Mouse (Mus musculus): ENCODE measurements around the gene Hdac4. TPM values are rescaled to one million over a fixed set of nuclear protein-coding genes. Genes with fewer than 3 reads are reported as not detected.

Hdac4 gene
- polyA plus RNA-seq, 1 experiment from 2014 or later = 3.3 TPM

- H3K4me1 ChIP-seq (replicated peaks) = peaks cover 8% of the 10 kb centered on the region; the same call in 1 of the 2 replicates
- no peaks in the 10 kb centered on the region for H3K36me3 ChIP-seq (replicated peaks)
- 75% methylated on average over 3 of the region's 3 CpGs for WGBS (ENCODE audit: insufficient replicate concordance)
These were observed 154.2 kb downstream of the Hdac4 start for GRCm38 (mm10) chr1:92041290-92041689.

DNA sequence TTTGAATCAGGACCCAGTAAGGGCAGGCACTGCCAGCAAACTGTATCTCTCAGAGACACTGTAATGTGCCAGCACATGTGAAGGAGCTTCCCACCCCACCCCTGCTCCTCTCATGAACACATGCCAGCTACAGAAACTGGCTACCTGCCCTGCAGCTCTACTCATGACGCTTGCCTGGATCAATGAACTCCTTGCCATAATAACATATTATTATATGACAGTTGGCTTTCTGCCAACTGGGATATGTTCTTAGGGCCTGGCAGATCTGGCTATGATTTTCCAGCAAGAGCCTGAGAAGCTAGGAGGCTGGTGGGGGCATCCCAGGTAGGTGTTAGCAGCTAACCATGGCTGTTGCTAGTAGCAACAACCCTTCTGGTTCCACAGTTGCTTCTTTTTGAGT lies 156.8 kb downstream of the Hdac4 start:
- no peak overlapping the region for H3K4me3 ChIP-seq (replicated peaks)
- H3K4me2 ChIP-seq = no peak overlapping the region
- H3K4me1 ChIP-seq (replicated peaks) = 0 out of 2 replicates have a peak, but pooled peaks cover 5% of the 10 kb centered on the region
- ATAC-seq (ENCODE audit: insufficient read depth) = no peak
- 67% methylated on average over 1 of the region's 1 CpGs for WGBS (ENCODE audit: insufficient replicate concordance)
- H3K9me3 ChIP-seq (replicated peaks) = no peaks in the 10 kb centered on the region
- no peak overlapping the region for H3K9ac ChIP-seq
- no peaks in the 10 kb centered on the region for H3K27me3 ChIP-seq
- no peaks in the 10 kb centered on the region for H3K36me3 ChIP-seq (replicated peaks)
- no peak overlapping the region for H3K27ac ChIP-seq (replicated peaks)

More at GRCm38 (mm10) chr1:92041290-92041689, 154.2 kb downstream of the Hdac4 start:
- no peak for ATAC-seq (ENCODE audit: insufficient read depth)
- no peak overlapping the region for H3K4me3 ChIP-seq (replicated peaks)
- no peaks in the 10 kb centered on the region for H3K27me3 ChIP-seq
- H3K9ac ChIP-seq = no peak overlapping the region
- no peak overlapping the region for H3K27ac ChIP-seq (replicated peaks)
- no peaks in the 10 kb centered on the region for H3K9me3 ChIP-seq (replicated peaks)
- H3K4me2 ChIP-seq = no peak overlapping the region

- Histone ChIP-seq H3K36me3 (replicated peaks) (no peaks in the 10 kb centered on the region), H3K9ac (no peak overlapping the region), H3K4me3 (replicated peaks) (no peak overlapping the region), H3K4me1 (replicated peaks) (0 out of 2 replicates have a peak, but pooled peaks cover 5% of the 10 kb centered on the region), H3K9me3 (replicated peaks) (no peaks in the 10 kb centered on the region), H3K27me3 (no peaks in the 10 kb centered on the region), H3K4me2 (no peak overlapping the region), H3K27ac (replicated peaks) (no peak overlapping the region)
- no peak for ATAC-seq (ENCODE audit: insufficient read depth)
- 39% methylated on average over 7 of the region's 7 CpGs for WGBS (ENCODE audit: insufficient replicate concordance)
These were observed 158.5 kb downstream of the Hdac4 start for GRCm38 (mm10) chr1:92037039-92037438.

GRCm38 (mm10) chr1:92035770-92036169 lies 159.7 kb downstream of the Hdac4 start:
- no peak for ATAC-seq (ENCODE audit: insufficient read depth)
- no peak overlapping the region for H3K4me2 ChIP-seq
- H3K9ac ChIP-seq = no peak overlapping the region
- H3K9me3 ChIP-seq (replicated peaks) = no peaks in the 10 kb centered on the region
- no peak overlapping the region for H3K4me3 ChIP-seq (replicated peaks)
- WGBS (ENCODE audit: insufficient replicate concordance) = 66% methylated on average over 6 of the region's 6 CpGs
- no peaks in the 10 kb centered on the region for H3K27me3 ChIP-seq
- no peaks in the 10 kb centered on the region for H3K36me3 ChIP-seq (replicated peaks)
- H3K27ac ChIP-seq (replicated peaks) = no peak overlapping the region
- 0 out of 2 replicates have a peak, but pooled peaks cover 5% of the 10 kb centered on the region for H3K4me1 ChIP-seq (replicated peaks)

GRCm38 (mm10) chr1:92034247-92034646 lies 161.3 kb downstream of the Hdac4 start:
- Histone ChIP-seq H3K4me3 (replicated peaks) (no peak overlapping the region), H3K4me1 (replicated peaks) (0 out of 2 replicates have a peak, but pooled peaks cover 5% of the 10 kb centered on the region), H3K9me3 (replicated peaks) (no peaks in the 10 kb centered on the region), H3K36me3 (replicated peaks) (0 out of 2 replicates have a peak, but pooled peaks cover 2% of the 10 kb centered on the region), H3K27ac (replicated peaks) (no peak overlapping the region), H3K4me2 (no peak overlapping the region), H3K27me3 (no peaks in the 10 kb centered on the region), H3K9ac (no peak overlapping the region)
- no peak for ATAC-seq (ENCODE audit: insufficient read depth)
- 46% methylated on average over 3 of the region's 3 CpGs for WGBS (ENCODE audit: insufficient replicate concordance)

DNA sequence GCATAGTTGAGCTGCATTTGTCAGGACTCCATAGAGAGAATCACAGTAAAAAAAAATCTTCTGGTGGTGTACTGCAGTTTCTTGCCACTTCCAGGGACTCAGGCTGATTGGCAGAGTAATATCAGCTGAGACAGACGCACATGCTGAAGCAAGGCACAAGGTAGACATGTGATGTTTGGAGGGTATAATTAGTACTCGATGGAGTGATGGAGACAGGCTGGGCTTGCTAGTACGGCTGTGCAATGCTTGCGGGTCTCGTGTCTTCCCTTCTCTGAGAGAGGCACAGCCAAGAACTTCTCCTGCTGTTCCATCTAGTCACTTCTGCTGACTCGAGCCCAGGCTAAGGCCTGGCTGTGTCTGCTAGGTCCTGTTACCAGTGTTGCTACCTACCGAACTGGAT lies 162.0 kb downstream of the Hdac4 start:
- H3K4me2 ChIP-seq = no peak overlapping the region
- no peak overlapping the region for H3K27ac ChIP-seq (replicated peaks)
- no peak overlapping the region for H3K4me3 ChIP-seq (replicated peaks)
- H3K4me1 ChIP-seq (replicated peaks) = 0 out of 2 replicates have a peak, but pooled peaks cover 5% of the 10 kb centered on the region
- WGBS (ENCODE audit: insufficient replicate concordance) = 71% methylated on average over 7 of the region's 7 CpGs
- no peak for ATAC-seq (ENCODE audit: insufficient read depth)
- no peak overlapping the region for H3K9ac ChIP-seq
- 0 out of 2 replicates have a peak, but pooled peaks cover 2% of the 10 kb centered on the region for H3K36me3 ChIP-seq (replicated peaks)
- no peaks in the 10 kb centered on the region for H3K27me3 ChIP-seq
- no peaks in the 10 kb centered on the region for H3K9me3 ChIP-seq (replicated peaks)

DNA sequence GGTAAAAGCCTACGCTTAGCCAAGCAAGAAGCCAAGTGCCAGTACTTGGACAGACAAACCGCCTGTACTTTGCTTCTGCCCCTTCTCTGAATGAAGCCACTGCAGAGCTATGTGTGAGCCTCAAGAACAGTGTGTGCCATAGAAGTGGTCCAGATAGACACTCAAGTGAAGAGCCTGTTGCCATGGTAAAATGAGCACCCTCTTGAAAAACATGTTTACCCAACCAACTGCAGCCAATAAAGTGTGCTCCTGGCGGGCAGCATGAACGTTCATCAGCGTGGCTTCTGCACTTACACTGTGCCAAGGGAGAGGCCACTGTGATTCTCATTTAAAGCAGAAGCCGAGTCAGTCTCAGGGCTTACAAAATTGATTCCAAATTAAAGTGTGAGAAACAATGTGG lies 165.0 kb downstream of the Hdac4 start:
- no peak for ATAC-seq (ENCODE audit: insufficient read depth)
- WGBS (ENCODE audit: insufficient replicate concordance) = 76% methylated on average over 6 of the region's 6 CpGs
- Histone ChIP-seq H3K27me3 (no peaks in the 10 kb centered on the region), H3K4me1 (replicated peaks) (no peaks in the 10 kb centered on the region), H3K4me3 (replicated peaks) (no peak overlapping the region), H3K9me3 (replicated peaks) (no peaks in the 10 kb centered on the region), H3K4me2 (no peak overlapping the region), H3K9ac (no peak overlapping the region), H3K27ac (replicated peaks) (no peak overlapping the region), H3K36me3 (replicated peaks) (0 out of 2 replicates have a peak, but pooled peaks cover 7% of the 10 kb centered on the region)

- Histone ChIP-seq H3K4me3 (replicated peaks) (no peak overlapping the region), H3K9me3 (replicated peaks) (no peaks in the 10 kb centered on the region), H3K27ac (replicated peaks) (no peak overlapping the region), H3K4me1 (replicated peaks) (no peaks in the 10 kb centered on the region), H3K27me3 (no peaks in the 10 kb centered on the region), H3K9ac (no peak overlapping the region), H3K36me3 (replicated peaks) (0 out of 2 replicates have a peak, but pooled peaks cover 7% of the 10 kb centered on the region), H3K4me2 (no peak overlapping the region)
- ATAC-seq (ENCODE audit: insufficient read depth) = no peak
- 61% methylated on average over 2 of the region's 2 CpGs for WGBS (ENCODE audit: insufficient replicate concordance)
These were observed 167.3 kb downstream of the Hdac4 start for GRCm38 (mm10) chr1:92028158-92028557.

GRCm38 (mm10) chr1:92026351-92026750 lies 169.1 kb downstream of the Hdac4 start:
- H3K4me2 ChIP-seq = no peak overlapping the region

DNA sequence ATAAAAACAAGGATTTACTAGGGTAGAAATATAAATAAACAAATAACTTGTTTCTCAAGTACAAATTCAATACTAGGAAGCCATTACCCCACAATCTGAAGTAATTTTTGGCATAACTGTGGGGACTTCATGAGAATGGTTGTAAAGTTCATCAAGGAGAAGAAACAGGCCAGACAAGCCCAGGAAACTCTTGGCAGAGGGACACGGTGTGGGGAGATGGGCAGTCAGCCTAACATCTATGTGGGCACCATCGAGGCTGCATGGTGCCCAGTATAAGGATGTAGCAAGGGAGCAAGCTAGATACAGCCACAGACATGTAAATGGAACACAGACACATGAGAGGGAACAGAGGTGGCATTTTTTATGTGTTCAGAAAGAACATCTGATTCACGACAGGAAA lies 171.6 kb downstream of the Hdac4 start:
- H3K4me1 ChIP-seq (replicated peaks) = no peaks in the 10 kb centered on the region
- ATAC-seq (ENCODE audit: insufficient read depth) = no peak

More at GRCm38 (mm10) chr1:92026351-92026750, 169.1 kb downstream of the Hdac4 start:
- H3K4me3 ChIP-seq (replicated peaks) = no peak overlapping the region
- H3K36me3 ChIP-seq (replicated peaks) = 0 out of 2 replicates have a peak, but pooled peaks cover 7% of the 10 kb centered on the region
- no peak overlapping the region for H3K27ac ChIP-seq (replicated peaks)
- H3K27me3 ChIP-seq = no peaks in the 10 kb centered on the region
- WGBS (ENCODE audit: insufficient replicate concordance) = 58% methylated on average over 3 of the region's 3 CpGs
- H3K4me1 ChIP-seq (replicated peaks) = no peaks in the 10 kb centered on the region
- no peak overlapping the region for H3K9ac ChIP-seq
- no peaks in the 10 kb centered on the region for H3K9me3 ChIP-seq (replicated peaks)
- no peak for ATAC-seq (ENCODE audit: insufficient read depth)

GRCm38 (mm10) chr1:92022009-92022408 lies 173.5 kb downstream of the Hdac4 start:
- H3K27me3 ChIP-seq = no peaks in the 10 kb centered on the region
- WGBS (ENCODE audit: insufficient replicate concordance) = 68% methylated on average over 4 of the region's 4 CpGs
- H3K9me3 ChIP-seq (replicated peaks) = no peaks in the 10 kb centered on the region
- H3K4me3 ChIP-seq (replicated peaks) = no peak overlapping the region
- 0 out of 2 replicates have a peak, but pooled peaks cover 5% of the 10 kb centered on the region for H3K36me3 ChIP-seq (replicated peaks)
- no peak for ATAC-seq (ENCODE audit: insufficient read depth)
- no peak overlapping the region for H3K4me2 ChIP-seq
- no peak overlapping the region for H3K9ac ChIP-seq
- no peak overlapping the region for H3K27ac ChIP-seq (replicated peaks)
- H3K4me1 ChIP-seq (replicated peaks) = no peaks in the 10 kb centered on the region

More for the DNA sequence above, 171.6 kb downstream of the Hdac4 start:
- no peak overlapping the region for H3K9ac ChIP-seq
- H3K9me3 ChIP-seq (replicated peaks) = no peaks in the 10 kb centered on the region
- H3K27me3 ChIP-seq = no peaks in the 10 kb centered on the region
- H3K4me2 ChIP-seq = no peak overlapping the region
- no peak overlapping the region for H3K27ac ChIP-seq (replicated peaks)
- no peak overlapping the region for H3K4me3 ChIP-seq (replicated peaks)
- 61% methylated on average over 3 of the region's 3 CpGs for WGBS (ENCODE audit: insufficient replicate concordance)
- 0 out of 2 replicates have a peak, but pooled peaks cover 5% of the 10 kb centered on the region for H3K36me3 ChIP-seq (replicated peaks)

All from liver, embryonic 15.5 days (tissue).